Mouse (Mus musculus) CH12.LX (cell line): Measurements from ENCODE around the gene Nptx1. TPM values are rescaled to one million over a fixed set of nuclear protein-coding genes. Genes with fewer than 3 reads are reported as not detected.
A peak's percentile ranks its signal among the peaks of the same experiment; 100 is the strongest.

Experiments used
- DNase-seq: peaks from one replicate; pipeline ENCODE4 v3.0.0-alpha.2; 2013; ENCODE audit errors: extremely low read depth
- H3K27ac ChIP-seq: 2 replicates; pipeline ENCODE4 v1.5.1; 2012; ENCODE audit warnings: low read depth, mild to moderate bottlenecking, control low read depth, moderate library complexity; ENCODE audit not compliant: insufficient read depth
- H3K27me3 ChIP-seq: replicated peaks from 2 replicates; pipeline ENCODE3; 2012; ENCODE audit warnings: inconsistent platforms
- H3K36me3 ChIP-seq, 2 experiments: replicated peaks in 1 of 2; 2 replicates each; pipeline versions ENCODE3 to v1.6.1; 2012; ENCODE audit warnings: inconsistent platforms in 1 of 2, low read length in 1 of 2, mild to moderate bottlenecking in 1 of 2, mixed read lengths in 1 of 2, moderate library complexity in 1 of 2; ENCODE audit not compliant: control insufficient read depth in 1 of 2, insufficient read depth in 1 of 2
- H3K4me1 ChIP-seq, 2 experiments: 2 replicates each; pipeline ENCODE4 v1.6.1; 2012; ENCODE audit warnings: inconsistent platforms in 1 of 2, moderate library complexity in 1 of 2; ENCODE audit not compliant: insufficient read depth in 2 of 2, control insufficient read depth in 1 of 2
- H3K4me2 ChIP-seq: 2 replicates; pipeline ENCODE4 v1.6.1; 2012; ENCODE audit warnings: low read depth, mild to moderate bottlenecking, control low read depth; ENCODE audit not compliant: poor library complexity, insufficient read depth, severe bottlenecking
- H3K4me3 ChIP-seq, 3 experiments: fragments of 150-350 bp in 1 of 3; sonication (generic) in 1 of 3; replicated peaks in 1 of 3; 2 replicates each; pipeline versions ENCODE3 to v1.5.1; 2011 to 2012; ENCODE audit warnings: low read depth in 2 of 3, low read length in 2 of 3, mild to moderate bottlenecking in 2 of 3, moderate library complexity in 2 of 3, control low read depth in 1 of 3, improper control_type of control experiment in 1 of 3, inconsistent platforms in 1 of 3, mixed read lengths in 1 of 3; ENCODE audit not compliant: poor library complexity in 1 of 3
- H3K79me2 ChIP-seq: replicated peaks from 2 replicates; pipeline ENCODE4 v1.6.1; 2012; ENCODE audit warnings: mild to moderate bottlenecking, moderate library complexity; ENCODE audit not compliant: control insufficient read depth, poor library complexity, insufficient read depth, severe bottlenecking; ENCODE audit errors: extremely low read depth
- H3K9ac ChIP-seq: 2 replicates; pipeline ENCODE4 v1.6.1; 2012; ENCODE audit warnings: low read depth, mild to moderate bottlenecking, control low read depth, moderate library complexity; ENCODE audit not compliant: insufficient read depth
- H3K9me3 ChIP-seq: replicated peaks from 2 replicates; pipeline ENCODE3; 2012; ENCODE audit warnings: low read length, inconsistent platforms, mixed read lengths
- BHLHE40 ChIP-seq: IDR thresholded peaks from 2 replicates; pipeline ENCODE4 v1.6.1; 2011; ENCODE audit warnings: mild to moderate bottlenecking, low read depth, low read length, improper control_type of control experiment
- CHD1 ChIP-seq: IDR thresholded peaks from 2 replicates; pipeline ENCODE4 v1.6.1; 2012; ENCODE audit warnings: low read depth, low read length, improper control_type of control experiment, inconsistent platforms
- CHD2 ChIP-seq: IDR thresholded peaks from 2 replicates; pipeline ENCODE4 v1.6.1; 2011; ENCODE audit warnings: low read length, improper control_type of control experiment
- CTCF ChIP-seq, 2 experiments: IDR thresholded peaks in 1 of 2; conservative IDR thresholded peaks in 1 of 2; 2 replicates each; pipeline ENCODE4 v1.5.1; 2011 to 2012; ENCODE audit warnings: low read depth in 2 of 2, low read length in 2 of 2, improper control_type of control experiment in 1 of 2, inconsistent platforms in 1 of 2, mild to moderate bottlenecking in 1 of 2, moderate library complexity in 1 of 2
- E2F4 ChIP-seq: IDR thresholded peaks from 2 replicates; pipeline ENCODE4 v1.6.1; 2011; ENCODE audit warnings: low read depth, low read length, improper control_type of control experiment; ENCODE audit not compliant: insufficient replicate concordance
- ELF1 ChIP-seq: IDR thresholded peaks from 2 replicates; pipeline ENCODE4 v1.6.1; 2014; ENCODE audit warnings: low read depth, mild to moderate bottlenecking, inconsistent platforms, low read length, improper control_type of control experiment
- ETS1 ChIP-seq: conservative IDR thresholded peaks from 2 replicates; pipeline ENCODE4 v1.6.1; 2012; ENCODE audit warnings: low read depth, mild to moderate bottlenecking, inconsistent platforms, low read length, improper control_type of control experiment, moderate library complexity
- IRF4 ChIP-seq: IDR thresholded peaks from 2 replicates; pipeline ENCODE4 v1.6.1; 2014; ENCODE audit warnings: low read depth, mild to moderate bottlenecking, inconsistent platforms, low read length, improper control_type of control experiment
- JUN ChIP-seq: IDR thresholded peaks from 2 replicates; pipeline ENCODE4 v1.6.1; 2011; ENCODE audit warnings: low read depth, mild to moderate bottlenecking, low read length, improper control_type of control experiment, moderate library complexity; ENCODE audit not compliant: insufficient read depth
- MAZ ChIP-seq: IDR thresholded peaks from 2 replicates; pipeline ENCODE4 v1.6.1; 2012; ENCODE audit warnings: low read depth, mild to moderate bottlenecking, inconsistent platforms, low read length, improper control_type of control experiment, moderate library complexity
- MEF2A ChIP-seq: IDR thresholded peaks from 2 replicates; pipeline ENCODE4 v1.6.1; 2014; ENCODE audit warnings: low read depth, mild to moderate bottlenecking, inconsistent platforms, low read length, improper control_type of control experiment, borderline replicate concordance
- NRF1 ChIP-seq: IDR thresholded peaks from 2 replicates; pipeline ENCODE4 v1.6.1; 2014; ENCODE audit warnings: low read depth, mild to moderate bottlenecking, inconsistent platforms, low read length, improper control_type of control experiment, moderate library complexity
- PAX5 ChIP-seq: IDR thresholded peaks from 2 replicates; pipeline ENCODE4 v1.6.1; 2012; ENCODE audit warnings: low read length, inconsistent platforms, mixed read lengths
- POLR2AphosphoS2 ChIP-seq: IDR thresholded peaks from 2 replicates; pipeline ENCODE4 v1.6.1; 2011; ENCODE audit warnings: low read depth, low read length, improper control_type of control experiment
- RAD21 ChIP-seq: IDR thresholded peaks from 2 replicates; pipeline ENCODE4 v1.6.1; 2011; ENCODE audit warnings: low read depth, mild to moderate bottlenecking, low read length, improper control_type of control experiment, moderate library complexity
- RCOR1 ChIP-seq: conservative IDR thresholded peaks from 2 replicates; pipeline ENCODE4 v1.6.1; 2012; ENCODE audit warnings: low read depth, mild to moderate bottlenecking, inconsistent platforms, low read length, improper control_type of control experiment
- USF1 ChIP-seq: IDR thresholded peaks from 2 replicates; pipeline ENCODE4 v1.6.1; 2014; ENCODE audit warnings: low read depth, mild to moderate bottlenecking, inconsistent platforms, low read length, improper control_type of control experiment
- USF2 ChIP-seq: conservative IDR thresholded peaks from 2 replicates; pipeline ENCODE4 v1.6.1; 2011; ENCODE audit warnings: low read depth, low read length, improper control_type of control experiment
- ZKSCAN1 ChIP-seq: IDR thresholded peaks from 2 replicates; pipeline ENCODE4 v1.6.1; 2012; ENCODE audit warnings: low read depth, inconsistent platforms, low read length, improper control_type of control experiment, borderline replicate concordance
- dilution Hi-C: fragments of 300-500 bp; cut with MboI; formaldehyde crosslinking; loops from 2 replicates; pipeline ENCODE4 v1.14.3; 2020; ENCODE audit warnings: low sequenced_read_pairs; ENCODE audit not compliant: extremely low pct_unique_long_range_greater_than_20kb, extremely low pct_ligation_motif_present
- in situ Hi-C: fragments of 300-500 bp; cut with MboI; formaldehyde crosslinking; loops from 3 replicates; pipeline ENCODE4 v1.14.3; 2019; ENCODE audit warnings: low sequenced_read_pairs, low pct_ligation_motif_present, low pct_unique_long_range_greater_than_20kb, mixed read lengths
- polyA plus RNA-seq: library from polyadenylated mRNA; unstranded; fragments of >175 nt; gene quantifications from 2 replicates; pipeline ENCODE4 v1.2.1, GENCODE M21; 2012; ENCODE audit warnings: low read depth; ENCODE audit not compliant: insufficient read length
- total RNA-seq, 2 experiments: library from RNA; depleted of rRNA; stranded (reverse); fragments of 300-350 nt in 1 of 2; fragments of >200 nt in 1 of 2; gene quantifications; 2 replicates each; pipeline ENCODE4 v1.2.3; 2012 to 2014

Nptx1 gene
- total and polyA plus RNA-seq, 3 experiments = under 0.01 TPM; not detected in 2

DNA sequence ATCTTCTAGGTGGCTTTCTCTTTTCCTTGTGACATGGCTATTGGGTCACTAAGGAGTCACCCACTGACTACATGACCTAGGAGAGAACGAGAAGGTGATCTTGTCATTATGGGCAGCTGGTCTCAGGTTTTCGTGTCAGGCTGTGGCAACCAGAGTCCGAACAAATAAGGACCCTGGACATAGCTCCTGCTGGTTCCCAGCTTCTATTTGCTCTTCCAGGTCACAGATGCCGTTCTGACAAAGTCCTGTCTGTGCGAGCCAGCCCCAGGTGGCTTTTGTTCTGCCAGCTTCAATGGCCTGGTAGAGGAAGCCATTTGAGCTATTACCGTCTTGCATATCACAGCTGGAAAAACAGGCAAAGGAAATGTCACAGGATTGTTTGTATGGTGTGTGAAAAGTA is 14.7 kb upstream of the Nptx1 start:
- H3K9ac ChIP-seq = no peak overlapping the region
- no peak overlapping the region for H3K27ac ChIP-seq
- peaks cover 5% of the 10 kb centered on the region for H3K9me3 ChIP-seq
- peaks cover 84% of the 10 kb centered on the region for H3K27me3 ChIP-seq
- no peak overlapping the region for H3K4me2 ChIP-seq
- H3K79me2 ChIP-seq = no peaks in the 10 kb centered on the region
- DNase-seq = no peak
- dilution Hi-C loops (no loop called here), in situ Hi-C loops (no loop called here)
- H3K36me3 ChIP-seq = no peaks in the 10 kb centered on the region
- TF ChIP-seq ZKSCAN1 = no peak
- no peak for TF ChIP-seq PAX5
- TF ChIP-seq MEF2A = no peak
- TF ChIP-seq CHD1 = no peak
- TF ChIP-seq JUN = no peak
- TF ChIP-seq RCOR1 = no peak
- TF ChIP-seq NRF1 = no peak
- no peak for TF ChIP-seq CHD2
- no peak for TF ChIP-seq RAD21
- TF ChIP-seq E2F4 = no peak
- no peak for TF ChIP-seq POLR2AphosphoS2
- TF ChIP-seq MAZ = no peak
- no peak for TF ChIP-seq ETS1
- TF ChIP-seq IRF4 = no peak
- no peak for TF ChIP-seq ELF1
- H3K4me1 ChIP-seq = peaks cover 0 to 3% of the 10 kb centered on the region in 2 experiments; a peak in 1 of 4 replicates
- no peak overlapping the region for H3K4me3 ChIP-seq

GRCm38 (mm10) chr11:119558870-119559610 is 11.5 kb upstream of the Nptx1 start:
- TF ChIP-seq USF1 (peak; percentile 38), CTCF (conservative IDR thresholded peaks at IDR 0.05 in 1 of 2, IDR thresholded peaks at IDR 0.05 in 1 of 2; ENCODE audit: low read depth in 2 of 2, low read length in 2 of 2) (no peak), JUN (no peak), BHLHE40 (peak; percentile 19; the same call in 1 of the 2 replicates), USF2 (no peak)
- Histone ChIP-seq H3K27me3 (peaks cover 90% of the 10 kb centered on the region), H3K9ac (no peak overlapping the region), H3K4me3 (no peak overlapping the region), H3K27ac (no peak overlapping the region), H3K9me3 (no peaks in the 10 kb centered on the region), H3K79me2 (no peaks in the 10 kb centered on the region), H3K4me1 (peaks cover 0 to 3% of the 10 kb centered on the region in 2 experiments; a peak in 1 of 4 replicates), H3K4me2 (no peak overlapping the region), H3K36me3 (no peaks in the 10 kb centered on the region)
- in situ Hi-C loops (no loop called here), dilution Hi-C loops (no loop called here)
- no peak for DNase-seq
